Mouse (Mus musculus) megakaryocyte progenitor cell, adult 5-6 weeks (primary cell): Measurements from ENCODE around the gene Vars2. TPM values are rescaled to one million over a fixed set of nuclear protein-coding genes. Genes with fewer than 3 reads are reported as not detected.
A peak's percentile ranks its signal among the peaks of the same experiment; 100 is the strongest.

Experiments
- ATAC-seq: replicated peaks from 2 replicates; pipeline ENCODE4 v1.8.0; 2016; ENCODE audit warnings: mild to moderate bottlenecking, moderate TSS enrichment, inconsistent platforms; ENCODE audit not compliant: poor library complexity
- total RNA-seq, 2 experiments: library from RNA; stranded (forward) in 1 of 2; stranded (reverse) in 1 of 2; fragments of 157-497, 149-512 nt in 1 of 2; fragments of 200-1000 nt in 1 of 2; gene quantifications; 2 replicates each; pipeline versions ENCODE4 v1.2.3 to v1.2.4; 2015 to 2017

The Vars2 gene
- total RNA-seq, 2 experiments from 2014 or later = 5.7 to 12.7 TPM

DNA sequence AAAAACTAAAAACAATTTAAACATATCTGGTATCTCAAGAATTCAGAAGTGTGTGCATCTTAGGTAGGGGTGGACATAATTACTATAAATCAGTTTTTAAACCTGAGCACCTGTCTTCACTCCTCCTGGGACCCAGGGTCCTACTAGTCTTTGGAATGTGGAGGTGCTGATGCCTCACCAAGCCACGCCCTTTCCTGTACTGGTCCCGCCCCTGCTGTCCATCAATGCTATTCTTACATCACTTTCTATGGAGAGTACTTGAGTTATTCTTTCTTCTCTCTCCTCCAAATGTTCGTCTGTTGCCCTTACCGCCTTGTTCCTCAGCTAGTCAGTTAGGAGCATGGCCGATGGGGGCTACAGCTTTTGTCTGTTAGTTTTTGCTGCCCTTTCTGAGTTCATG, 31.0 kb downstream of the Vars2 start:
- peak; percentile 66 for ATAC-seq

DNA sequence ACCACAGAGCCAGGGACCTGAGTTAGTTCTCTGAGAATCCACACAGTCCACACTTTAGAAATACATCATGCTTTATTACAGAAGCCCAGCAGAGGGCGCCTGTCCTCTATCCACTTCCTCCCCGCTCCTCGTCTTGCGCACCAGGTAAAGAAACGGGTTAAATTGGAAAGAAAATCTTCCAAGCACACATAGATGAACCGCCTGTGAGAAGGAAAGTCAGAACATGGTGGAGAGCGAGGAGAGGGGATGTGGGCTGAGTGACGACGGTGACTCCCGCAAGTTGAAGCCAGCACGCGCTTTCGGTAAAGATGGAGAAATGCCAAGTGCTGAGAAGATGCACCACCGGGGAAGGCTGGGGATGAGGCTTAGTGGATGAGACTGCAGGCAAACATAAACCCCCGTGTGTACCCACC, 31.7 kb downstream of the Vars2 start:
- ATAC-seq = peak; percentile 87

DNA sequence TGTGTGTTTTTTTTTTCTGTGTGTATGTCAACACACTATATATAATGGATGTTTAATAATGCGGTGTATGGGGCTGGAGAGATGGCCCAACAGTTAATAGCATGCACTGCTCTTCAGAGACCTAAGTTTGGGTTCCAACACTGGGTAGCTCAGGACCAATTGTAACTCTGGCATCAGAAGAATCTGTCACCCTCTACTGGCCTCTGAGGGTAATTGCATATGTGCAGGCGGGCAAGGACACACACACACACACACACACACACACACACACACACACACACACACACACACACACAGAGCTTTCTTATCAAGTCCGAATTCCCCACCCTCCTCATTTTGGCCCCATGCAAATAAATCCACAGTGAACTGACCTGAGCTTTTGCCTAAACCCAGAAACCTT, 32.2 kb downstream of the Vars2 start:
- ATAC-seq = 0 out of 2 replicates have a peak, but pooled peaks have one; percentile 34

DNA sequence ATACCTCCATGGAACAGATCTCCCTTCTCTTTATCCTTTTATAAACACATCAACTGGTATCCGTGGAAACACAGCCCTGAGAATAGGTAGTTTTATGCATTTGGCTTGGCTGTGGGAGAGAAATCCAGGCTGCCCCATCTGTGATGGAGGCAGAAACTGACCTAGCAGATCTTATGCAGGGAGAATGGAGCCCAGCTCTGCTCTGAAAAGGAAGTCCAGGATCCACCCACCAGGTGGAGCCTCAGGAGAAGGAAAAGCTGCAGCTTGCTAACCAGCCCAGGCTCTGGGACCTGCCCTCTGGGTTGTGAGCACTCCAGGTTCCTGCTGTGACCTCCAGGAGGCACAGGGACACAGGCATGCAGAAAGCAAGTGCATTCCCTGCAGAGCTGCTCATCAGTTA, 33.4 kb downstream of the Vars2 start:
- no peak for ATAC-seq

DNA sequence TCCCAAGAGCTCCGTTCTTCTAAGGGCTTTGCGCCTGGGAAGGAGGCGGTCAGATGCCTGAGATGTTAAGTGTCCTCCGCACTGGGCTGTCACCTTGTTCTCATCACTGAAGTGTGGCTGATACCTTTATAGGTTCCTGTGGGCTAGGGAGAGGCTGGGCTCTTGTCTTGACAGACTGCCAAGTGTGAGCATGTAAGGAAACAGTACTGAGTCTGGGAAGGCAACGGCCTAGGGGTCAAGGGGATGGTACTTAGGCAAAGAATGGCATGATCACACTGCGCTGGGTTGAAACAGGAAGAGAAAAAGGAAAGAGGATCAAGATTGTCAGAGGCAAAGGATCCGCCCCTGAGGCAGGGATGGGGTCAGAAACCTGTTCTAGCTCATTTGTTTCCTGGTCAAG, 40.9 kb downstream of the Vars2 start, which contains the start of gene Gm9573:
Gene Gm9573, minus strand, starts transcription at position 101 of the 400 bp plus-strand sequence.
- no peak for ATAC-seq

DNA sequence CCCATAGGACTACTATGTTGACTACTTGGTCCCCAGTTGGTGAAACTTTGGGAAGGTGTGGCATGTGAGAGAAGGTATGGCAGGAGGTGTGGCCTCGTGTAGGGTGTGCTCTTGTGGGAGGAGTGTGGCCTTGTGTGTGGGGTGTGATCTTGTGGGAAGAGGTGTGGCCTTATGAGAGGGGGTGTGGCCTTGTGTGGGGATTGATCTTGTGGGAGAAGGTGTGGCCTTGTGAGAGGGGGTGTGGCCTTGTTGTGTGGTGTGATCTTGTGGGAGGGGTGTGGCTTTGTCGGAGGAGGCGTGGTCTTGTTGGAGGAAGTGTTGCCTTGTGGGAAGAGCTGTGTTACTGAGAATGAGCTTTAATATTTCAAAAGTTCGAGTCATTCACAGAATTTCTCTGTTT, 50.3 kb downstream of the Vars2 start:
- ATAC-seq = peak; percentile 44; the same call in 1 of the 2 replicates

Other genes with a start within 250 kb of the Vars2 start
- 23.3 and 37.3 TPM in 2 replicates for gene H2-Q6, start 242.7 kb downstream of the Vars2 start, total RNA-seq (2015)
- 25.6 and 40.7 TPM in 2 replicates for gene H2-Q6, start 242.7 kb downstream of the Vars2 start, total RNA-seq (2017)
- 41.7 and 63.1 TPM in 2 replicates for gene H2-Q7, start 228.4 kb downstream of the Vars2 start, total RNA-seq (2015)
- 23.7 and 30.0 TPM in 2 replicates for gene H2-Q7, start 228.4 kb downstream of the Vars2 start, total RNA-seq (2017)
- 0.64 and 0.78 TPM in 2 replicates for gene H2-Q10, start 197.5 kb downstream of the Vars2 start, total RNA-seq (2015)
- 0.30 and 0.71 TPM in 2 replicates for gene H2-Q10, start 197.5 kb downstream of the Vars2 start, total RNA-seq (2017)
- 0.34 and 0.39 TPM in 2 replicates for gene Pou5f1, start 161.6 kb downstream of the Vars2 start, total RNA-seq (2015)
- gene Pou5f1, start 161.6 kb downstream of the Vars2 start, total RNA-seq (2017) = 0.64 TPM in 1 of 2 replicates, not detected in the other
- 23.3 and 23.8 TPM in 2 replicates for gene Tcf19, start 150.8 kb downstream of the Vars2 start, total RNA-seq (2015)
- gene Tcf19, start 150.8 kb downstream of the Vars2 start, total RNA-seq (2017) = 8.5 and 8.7 TPM in 2 replicates
- 1.1 and 1.9 TPM in 2 replicates for gene Cchcr1, start 150.5 kb downstream of the Vars2 start, total RNA-seq (2015)
- 4.0 and 5.6 TPM in 2 replicates for gene Cchcr1, start 150.5 kb downstream of the Vars2 start, total RNA-seq (2017)
- not detected in 2 replicates for gene Psors1c2, start 134.4 kb downstream of the Vars2 start, total RNA-seq (2015)
- not detected in 2 replicates for gene Psors1c2, start 134.4 kb downstream of the Vars2 start, total RNA-seq (2017)
- not detected in 2 replicates for gene Cdsn, start 115.5 kb downstream of the Vars2 start, total RNA-seq (2015)
- gene Cdsn, start 115.5 kb downstream of the Vars2 start, total RNA-seq (2017) = not detected in 2 replicates
- not detected in 2 replicates for gene 2300002M23Rik, start 100.1 kb downstream of the Vars2 start, total RNA-seq (2015)
- gene 2300002M23Rik, start 100.1 kb downstream of the Vars2 start, total RNA-seq (2017) = not detected in 2 replicates
- not detected in 2 replicates for gene Sfta2, start 66.0 kb downstream of the Vars2 start, total RNA-seq (2015)
- gene Sfta2, start 66.0 kb downstream of the Vars2 start, total RNA-seq (2017) = not detected in 2 replicates
- not detected in 2 replicates for gene Gm9573, start 41.0 kb downstream of the Vars2 start, total RNA-seq (2015)
- not detected in 2 replicates for gene Gm9573, start 41.0 kb downstream of the Vars2 start, total RNA-seq (2017)
- gene Mucl3, start 23.9 kb downstream of the Vars2 start, total RNA-seq (2015) = not detected in 2 replicates
- gene Mucl3, start 23.9 kb downstream of the Vars2 start, total RNA-seq (2017) = not detected in 2 replicates
- gene Gtf2h4, start 6.1 kb upstream of the Vars2 start, total RNA-seq (2015) = 26.2 and 31.8 TPM in 2 replicates
- gene Gtf2h4, start 6.1 kb upstream of the Vars2 start, total RNA-seq (2017) = 24.8 and 29.5 TPM in 2 replicates
- 0.15 TPM in 1 of 2 replicates, not detected in the other for gene Ddr1, start 37.0 kb upstream of the Vars2 start, total RNA-seq (2015)
- 0.25 TPM in 1 of 2 replicates, not detected in the other for gene Ddr1, start 37.0 kb upstream of the Vars2 start, total RNA-seq (2017)
- 28.1 and 41.7 TPM in 2 replicates for gene Ier3, start 154.1 kb upstream of the Vars2 start, total RNA-seq (2015)
- 24.6 and 33.1 TPM in 2 replicates for gene Ier3, start 154.1 kb upstream of the Vars2 start, total RNA-seq (2017)
- 52.9 and 58.3 TPM in 2 replicates for gene Flot1, start 155.6 kb upstream of the Vars2 start, total RNA-seq (2015)
- 65.1 and 74.4 TPM in 2 replicates for gene Flot1, start 155.6 kb upstream of the Vars2 start, total RNA-seq (2017)
- 871 and 938 TPM in 2 replicates for gene Tubb5, start 170.7 kb upstream of the Vars2 start, total RNA-seq (2015)
- gene Tubb5, start 170.7 kb upstream of the Vars2 start, total RNA-seq (2017) = 947 and 991 TPM in 2 replicates
- gene Mdc1, start 173.9 kb upstream of the Vars2 start, total RNA-seq (2015) = 77.6 and 77.8 TPM in 2 replicates
- gene Mdc1, start 173.9 kb upstream of the Vars2 start, total RNA-seq (2017) = 17.5 and 17.6 TPM in 2 replicates
- gene Nrm, start 193.7 kb upstream of the Vars2 start, total RNA-seq (2015) = 47.4 and 64.5 TPM in 2 replicates
- 43.1 and 50.1 TPM in 2 replicates for gene Nrm, start 193.7 kb upstream of the Vars2 start, total RNA-seq (2017)
- 49.8 and 60.9 TPM in 2 replicates for gene Ppp1r18, start 198.0 kb upstream of the Vars2 start, total RNA-seq (2015)
- 17.4 and 20.5 TPM in 2 replicates for gene Ppp1r18, start 198.0 kb upstream of the Vars2 start, total RNA-seq (2017)
- gene Dhx16, start 212.2 kb upstream of the Vars2 start, total RNA-seq (2015) = 100 and 110 TPM in 2 replicates
- 78.2 and 82.0 TPM in 2 replicates for gene Dhx16, start 212.2 kb upstream of the Vars2 start, total RNA-seq (2017)
- gene 2310061I04Rik, start 229.8 kb upstream of the Vars2 start, total RNA-seq (2015) = 38.8 and 51.8 TPM in 2 replicates
- 4.5 and 7.5 TPM in 2 replicates for gene 2310061I04Rik, start 229.8 kb upstream of the Vars2 start, total RNA-seq (2017)
- gene Atat1, start 242.5 kb upstream of the Vars2 start, total RNA-seq (2015) = 6.0 and 8.8 TPM in 2 replicates
- gene Atat1, start 242.5 kb upstream of the Vars2 start, total RNA-seq (2017) = 4.6 and 10.7 TPM in 2 replicates
- gene Mrps18b, start 248.8 kb upstream of the Vars2 start, total RNA-seq (2015) = 96.2 and 142 TPM in 2 replicates
- 68.3 and 76.4 TPM in 2 replicates for gene Mrps18b, start 248.8 kb upstream of the Vars2 start, total RNA-seq (2017)
- 75.7 and 80.1 TPM in 2 replicates for gene Ppp1r10, start 248.8 kb upstream of the Vars2 start, total RNA-seq (2015)
- gene Ppp1r10, start 248.8 kb upstream of the Vars2 start, total RNA-seq (2017) = 121 and 126 TPM in 2 replicates